Mouse (Mus musculus) bone marrow, adult 2 months (tissue): ENCODE data around the gene Fras1. TPM values are rescaled to one million over a fixed set of nuclear protein-coding genes. Genes with fewer than 3 reads are reported as not detected.

Experiments used
- H3K27ac ChIP-seq: fragments of 200-500 bp; 2 replicates; pipeline ENCODE4 v1.5.1; 2012; ENCODE audit warnings: low read depth, mild to moderate bottlenecking, control low read depth, inconsistent platforms, low read length; ENCODE audit not compliant: control insufficient read depth, poor library complexity, insufficient read depth
- H3K4me1 ChIP-seq: fragments of 200-500 bp; 2 replicates; pipeline ENCODE4 v1.6.1; 2011; ENCODE audit warnings: low read length; ENCODE audit not compliant: control insufficient read depth, insufficient read depth
- H3K4me3 ChIP-seq: fragments of 200-500 bp; replicated peaks from 2 replicates; pipeline ENCODE3; 2011; ENCODE audit warnings: mild to moderate bottlenecking, low read depth, low read length, control low read depth; ENCODE audit not compliant: control insufficient read depth
- CTCF ChIP-seq: fragments of 200-500 bp; IDR thresholded peaks from 2 replicates; pipeline ENCODE4 v1.5.1; 2011; ENCODE audit warnings: low read length, control low read depth; ENCODE audit not compliant: control insufficient read depth, insufficient read depth
- POLR2A ChIP-seq: fragments of 200-500 bp; IDR thresholded peaks from 2 replicates; pipeline ENCODE4 v1.6.1; 2011; ENCODE audit warnings: low read depth, mild to moderate bottlenecking, control low read depth, low read length, borderline replicate concordance; ENCODE audit not compliant: control insufficient read depth
- WGBS: fragments of 180-500 bp; shearing (Covaris S2); methylation state at CpG from one replicate; pipeline ENCODE4 v1.1.7; 2018; 5-methylcytosine and 5-hydroxymethylcytosine counted together
- polyA plus RNA-seq: library from polyadenylated mRNA; stranded (reverse); fragments of >200 nt; gene quantifications from 2 replicates; pipeline ENCODE4 v1.2.4, GENCODE M21; 2011; ENCODE audit warnings: low replicate concordance; ENCODE audit not compliant: missing spikeins, insufficient read depth, insufficient read length

The Fras1 gene
- polyA plus RNA-seq, 1 experiment = not detected

- TF ChIP-seq POLR2A (no peak), CTCF (no peak)
- H3K4me1 ChIP-seq = no peaks in the 10 kb centered on the region
- 48% methylated on average over 8 of the region's 8 CpGs for WGBS
- no peak overlapping the region for H3K4me3 ChIP-seq
- no peak overlapping the region for H3K27ac ChIP-seq
Observed at GRCm38 (mm10) chr5:96716273-96717034, 342.7 kb downstream of the Fras1 start.

GRCm38 (mm10) chr5:96717690-96718089, 343.9 kb downstream of the Fras1 start:
- no peaks in the 10 kb centered on the region for H3K4me1 ChIP-seq
- H3K27ac ChIP-seq = no peak overlapping the region
- no peak for TF ChIP-seq CTCF
- WGBS = 87% methylated on average over 4 of the region's 4 CpGs
- H3K4me3 ChIP-seq = no peak overlapping the region

DNA sequence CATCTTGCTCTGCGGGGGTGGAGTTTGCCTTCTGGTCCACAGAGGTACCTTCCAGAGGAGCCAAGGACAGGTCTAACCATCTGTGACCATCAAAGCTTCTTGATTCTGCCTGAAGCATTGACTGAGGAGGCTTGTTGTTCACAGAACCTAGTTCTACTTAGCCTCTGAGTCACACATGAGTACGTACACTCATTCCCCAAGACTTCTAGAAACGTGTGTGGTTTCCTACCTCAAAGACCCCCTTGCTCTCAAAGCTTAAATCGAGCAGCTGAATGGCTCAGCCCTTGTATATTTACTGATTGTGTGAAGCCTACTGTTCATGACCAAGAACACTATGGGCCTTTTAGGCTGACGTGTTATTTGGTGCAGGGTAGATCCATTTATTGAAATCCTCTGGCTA, 344.8 kb downstream of the Fras1 start:
- TF ChIP-seq CTCF (no peak), POLR2A (no peak)
- no peak overlapping the region for H3K27ac ChIP-seq
- 71% methylated on average over 5 of the region's 5 CpGs for WGBS

GRCm38 (mm10) chr5:96719221-96719620, 345.5 kb downstream of the Fras1 start:
- Histone ChIP-seq H3K27ac (no peak overlapping the region), H3K4me3 (no peak overlapping the region), H3K4me1 (no peaks in the 10 kb centered on the region)
- TF ChIP-seq CTCF (no peak), POLR2A (no peak)
- 71% methylated on average over 5 of the region's 5 CpGs for WGBS

More for the DNA sequence above, 344.8 kb downstream of the Fras1 start:
- Histone ChIP-seq H3K4me1 (no peaks in the 10 kb centered on the region), H3K4me3 (no peak overlapping the region)

- WGBS = 73% methylated on average over 3 of the region's 3 CpGs
- TF ChIP-seq CTCF (no peak), POLR2A (no peak)
- Histone ChIP-seq H3K27ac (no peak overlapping the region), H3K4me1 (no peaks in the 10 kb centered on the region), H3K4me3 (no peak overlapping the region)
Observed at GRCm38 (mm10) chr5:96722690-96723089, 348.9 kb downstream of the Fras1 start.

DNA sequence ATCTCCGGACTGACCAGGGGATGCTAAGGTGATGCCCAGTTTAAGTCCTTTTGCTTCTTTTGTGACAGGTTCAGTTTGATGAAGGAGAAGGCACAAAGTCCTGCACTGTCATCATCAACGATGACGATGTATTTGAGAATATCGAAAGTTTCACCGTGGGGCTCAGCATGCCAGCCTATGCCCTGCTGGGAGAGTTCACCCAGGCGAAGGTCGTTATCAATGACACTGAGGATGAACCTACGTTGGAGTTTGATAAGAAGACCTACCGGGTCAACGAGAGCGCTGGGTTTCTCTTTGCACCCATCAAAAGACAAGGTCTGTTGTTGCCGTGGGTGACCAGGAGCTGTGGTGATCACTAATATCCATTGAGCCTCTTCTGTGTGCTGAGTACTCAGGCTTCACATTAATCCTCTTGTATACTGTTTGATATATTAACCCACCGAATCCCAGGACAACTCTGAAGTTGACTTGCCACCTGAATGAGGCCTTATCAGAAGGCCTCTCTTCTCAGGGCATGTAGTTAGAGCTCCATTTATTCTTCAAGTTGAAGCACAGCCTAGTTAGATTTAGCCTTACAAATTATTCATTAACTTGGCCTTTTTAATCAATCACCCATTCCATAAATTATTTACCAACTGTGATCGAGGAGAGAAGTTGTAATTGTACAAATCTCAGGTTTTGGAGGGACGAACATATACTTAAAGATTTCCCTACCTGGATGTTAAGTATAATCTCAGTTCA, 365.6 kb downstream of the Fras1 start:
- H3K4me1 ChIP-seq = no peaks in the 10 kb centered on the region
- TF ChIP-seq POLR2A (no peak), CTCF (no peak)
- WGBS = 86% methylated on average over 15 of the region's 15 CpGs
- no peak overlapping the region for H3K4me3 ChIP-seq
- H3K27ac ChIP-seq = no peak overlapping the region

DNA sequence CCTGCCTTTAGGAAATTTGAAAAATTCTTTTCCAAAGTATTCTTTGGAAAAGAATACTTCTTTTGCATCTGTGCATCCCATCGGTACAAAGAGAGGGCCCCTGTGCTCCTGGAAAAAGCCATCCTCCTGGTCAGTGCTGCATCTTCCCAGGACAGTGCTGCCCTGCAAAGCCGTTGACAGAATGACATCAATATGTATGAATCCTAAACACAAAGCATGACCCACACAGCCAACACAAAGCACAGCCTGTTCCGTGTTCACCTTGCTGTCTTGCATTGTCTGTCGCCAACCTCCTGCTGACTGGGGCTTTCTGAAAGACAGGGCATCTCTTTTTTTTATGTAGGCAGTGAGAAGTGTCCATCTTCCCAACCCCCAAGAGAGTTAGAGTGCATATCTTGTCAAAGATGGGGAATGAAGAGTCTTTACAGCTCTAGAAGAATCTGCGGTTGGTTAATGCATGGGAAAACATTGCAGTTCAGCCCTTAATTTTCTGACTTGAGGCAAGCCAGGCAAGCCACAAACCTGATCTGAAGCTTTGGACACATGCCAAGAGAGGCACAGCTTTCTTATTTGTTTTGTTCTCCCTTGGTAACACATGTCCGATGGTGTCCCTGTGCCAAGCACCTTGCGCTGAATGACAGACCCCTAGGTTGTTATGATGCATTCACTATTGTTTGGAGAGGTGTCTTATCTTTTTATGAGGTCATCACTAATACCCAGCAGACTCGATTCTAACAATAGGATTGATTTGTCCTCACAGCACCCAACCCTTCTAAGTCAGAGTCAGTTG, 373.6 kb downstream of the Fras1 start:
- H3K4me3 ChIP-seq = no peak overlapping the region
- TF ChIP-seq POLR2A = no peak
- TF ChIP-seq CTCF = no peak
- WGBS = 73% methylated on average over 8 of the region's 8 CpGs
- no peak overlapping the region for H3K27ac ChIP-seq
- H3K4me1 ChIP-seq = no peaks in the 10 kb centered on the region

GRCm38 (mm10) chr5:96757615-96758014, 383.9 kb downstream of the Fras1 start:
- H3K4me1 ChIP-seq = no peaks in the 10 kb centered on the region
- H3K27ac ChIP-seq = no peak overlapping the region
- WGBS = 74% methylated on average over 7 of the region's 7 CpGs
- no peak for TF ChIP-seq POLR2A
- no peak for TF ChIP-seq CTCF
- no peak overlapping the region for H3K4me3 ChIP-seq
